In the genomic region with DNA sequence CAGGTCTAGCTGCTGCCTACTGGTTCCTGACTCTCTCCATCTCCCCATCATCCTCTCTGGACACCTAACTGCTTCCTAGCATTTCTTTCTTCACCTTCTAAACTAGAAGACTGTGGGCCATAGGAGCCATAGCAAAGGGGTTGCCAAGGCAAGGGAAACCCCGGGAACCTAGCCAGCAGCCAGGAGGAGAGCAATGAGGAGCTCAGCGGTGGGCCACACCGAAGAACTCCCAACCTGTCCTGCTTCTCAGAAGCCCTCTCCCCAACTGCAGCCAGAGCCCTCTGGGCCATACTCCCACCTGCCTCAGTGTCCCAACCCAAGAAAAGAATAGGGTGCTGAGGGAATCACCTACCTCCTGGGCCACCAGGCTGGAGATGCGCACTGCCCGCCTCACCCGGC, we compare ENCODE assay signal across 11 mouse cellular contexts. TPM values are rescaled to one million over a fixed set of nuclear protein-coding genes. Genes with fewer than 3 reads are reported as not detected.
DNase-seq lines count a peak whose midpoint lies in the region; ATAC-seq lines count a peak whose summit lies in the region.
"Had no signal": no experiment of that assay in that cellular context is flagged by ENCODE, and none has a peak within 500 bp of the region (broad histone marks: within the 10 kb centered on the region; RNA-seq: fewer than 3 reads in every experiment).

No protein-coding gene starts in this region.

- 0 out of 2 replicates have a peak, but pooled peaks have one; percentile 11 for ATAC-seq in heart, embryonic 13.5 days (ENCODE audit: extremely low read depth, insufficient number of reproducible peaks, low FRiP score, low TSS enrichment)
- ATAC-seq in hindbrain, embryonic 14.5 days (ENCODE audit: low FRiP score) = no peak
- no peak; the same call in 1 of the 2 replicates for ATAC-seq in midbrain, embryonic 16.5 days
- ATAC-seq: CD4-positive, CD25-positive, alpha-beta regulatory T cell, adult 4 months had no signal

- peak overlapping the region; percentile 39 for H3K4me3 ChIP-seq in heart, embryonic 13.5 days
- H3K4me3 ChIP-seq in embryonic facial prominence, embryonic 10.5 days = peak overlapping the region; percentile 55
- peak overlapping the region; percentile 21 for H3K4me3 ChIP-seq in hindbrain, embryonic 14.5 days (replicated peaks; ENCODE audit: low read length)
- H3K4me3 ChIP-seq in midbrain, embryonic 16.5 days (ENCODE audit: low read depth, low read length) = no peak overlapping the region

- H3K36me3 ChIP-seq in heart, embryonic 13.5 days = peaks cover 71% of the 10 kb centered on the region
- H3K36me3 ChIP-seq in embryonic facial prominence, embryonic 10.5 days (replicated peaks) = peaks cover 32% of the 10 kb centered on the region
- H3K36me3 ChIP-seq in hindbrain, embryonic 14.5 days (replicated peaks; ENCODE audit: control insufficient read depth, insufficient read depth) = peaks cover 48% of the 10 kb centered on the region
- peaks cover 21% of the 10 kb centered on the region for H3K36me3 ChIP-seq in midbrain, embryonic 16.5 days (ENCODE audit: control insufficient read depth, insufficient read depth, low read length)

- peaks cover 21% of the 10 kb centered on the region for H3K27me3 ChIP-seq in heart, embryonic 13.5 days (replicated peaks)
- H3K27me3 ChIP-seq in embryonic facial prominence, embryonic 10.5 days (replicated peaks; ENCODE audit: low read depth, poor library complexity, severe bottlenecking) = peaks cover 77% of the 10 kb centered on the region
- no peaks in the 10 kb centered on the region for H3K27me3 ChIP-seq in hindbrain, embryonic 14.5 days (ENCODE audit: control insufficient read depth, insufficient read depth, low read length)
- no peaks in the 10 kb centered on the region for H3K27me3 ChIP-seq in midbrain, embryonic 16.5 days (ENCODE audit: control insufficient read depth, insufficient read depth, low read depth, low read length)

- DNase-seq in heart, adult 8-10 months (ENCODE audit: low spot score) = no peak
- no peak for DNase-seq in embryonic facial prominence, embryonic 10.5 days (ENCODE audit: low spot score)
- DNase-seq in hindbrain, embryonic 14.5 days (ENCODE audit: low spot score) = no peak
- DNase-seq in ovary, postnatal 14 days (ENCODE audit: low spot score) = no peak
- no peak for DNase-seq in thymus, postnatal 25 days
- DNase-seq in embryo, embryonic 11 days = no peak

- H3K9me3 ChIP-seq in heart, embryonic 13.5 days = no peaks in the 10 kb centered on the region
- no peaks in the 10 kb centered on the region for H3K9me3 ChIP-seq in embryonic facial prominence, embryonic 10.5 days
- H3K9me3 ChIP-seq in hindbrain, embryonic 14.5 days (ENCODE audit: control insufficient read depth, low read length) = no peaks in the 10 kb centered on the region
- no peaks in the 10 kb centered on the region for H3K9me3 ChIP-seq in midbrain, embryonic 16.5 days (replicated peaks; ENCODE audit: control insufficient read depth, low read length, poor library complexity, severe bottlenecking)

- WGBS in heart, embryonic 13.5 days = 71% methylated on average over 6 of the region's 6 CpGs
- 79% methylated on average over 6 of the region's 6 CpGs for WGBS in embryonic facial prominence, embryonic 10.5 days
- 67% methylated on average over 6 of the region's 6 CpGs for WGBS in hindbrain, embryonic 14.5 days
- WGBS in midbrain, embryonic 16.5 days = 67% methylated on average over 6 of the region's 6 CpGs

- H3K9ac ChIP-seq in heart, embryonic 13.5 days = peak overlapping the region; percentile 77
- peak overlapping the region; percentile 55 for H3K9ac ChIP-seq in hindbrain, embryonic 14.5 days
- peak overlapping the region; percentile 54; the same call in 1 of the 2 replicates for H3K9ac ChIP-seq in midbrain, embryonic 16.5 days (ENCODE audit: low read depth, low read length)

- H3K27ac ChIP-seq in heart, embryonic 13.5 days (replicated peaks) = peak overlapping the region; percentile 89
- H3K27ac ChIP-seq in embryonic facial prominence, embryonic 10.5 days (replicated peaks) = peak overlapping the region; percentile 83
- peak overlapping the region; percentile 79 for H3K27ac ChIP-seq in hindbrain, embryonic 14.5 days
- 0 out of 2 replicates have a peak overlapping the region, but pooled peaks have one; percentile 29 for H3K27ac ChIP-seq in midbrain, embryonic 16.5 days (ENCODE audit: low read length)

- peak overlapping the region; percentile 66 for H3K4me2 ChIP-seq in heart, embryonic 13.5 days
- H3K4me2 ChIP-seq in hindbrain, embryonic 14.5 days (replicated peaks) = peak overlapping the region; percentile 54
- H3K4me2 ChIP-seq in midbrain, embryonic 16.5 days (ENCODE audit: low read length) = peak overlapping the region; percentile 46

- H3K4me1 ChIP-seq in heart, embryonic 13.5 days = peaks cover 76% of the 10 kb centered on the region
- peaks cover 42% of the 10 kb centered on the region for H3K4me1 ChIP-seq in embryonic facial prominence, embryonic 10.5 days
- peaks cover 27% of the 10 kb centered on the region for H3K4me1 ChIP-seq in hindbrain, embryonic 14.5 days (replicated peaks; ENCODE audit: control insufficient read depth, insufficient read depth, low read length)
- H3K4me1 ChIP-seq in midbrain, embryonic 16.5 days (ENCODE audit: control insufficient read depth, insufficient read depth, low read length) = peaks cover 15% of the 10 kb centered on the region

RNA-seq across cellular contexts. Expression of gene Kcnh2, which starts 22.6 kb away (rescaled TPM):
- 24.4 and 26.2 TPM in 2 replicates for polyA plus RNA-seq in heart, embryonic 13.5 days (2015; fragmentation: Nextera tagmentation; extraction: Ambion mirVana)
- total RNA-seq in heart, adult 8-10 months (2022) = 10 to 100 TPM; 48.8 to 95.2 (median 71.0) TPM
- 10.9 and 13.7 TPM in 2 replicates for polyA plus RNA-seq in embryonic facial prominence, embryonic 10.5 days (2016; fragmentation: Nextera tagmentation; extraction: Ambion mirVana)
- polyA plus RNA-seq in hindbrain, embryonic 14.5 days (2014; fragmentation: Nextera tagmentation; extraction: Ambion mirVana) = 13.9 and 15.1 TPM in 2 replicates
- 11.4 and 11.7 TPM in 2 replicates for polyA plus RNA-seq in midbrain, embryonic 16.5 days (2015; fragmentation: Nextera tagmentation; extraction: Ambion mirVana)

RNA-seq across cellular contexts. Expression of gene Nos3, which starts 35.8 kb away (rescaled TPM):
- polyA plus RNA-seq in heart, embryonic 13.5 days (2015; fragmentation: Nextera tagmentation; extraction: Ambion mirVana) = 34.0 and 35.0 TPM in 2 replicates
- 10 to 100 TPM; 21.4 to 26.9 (median 23.8) TPM for total RNA-seq in heart, adult 8-10 months (2022)
- polyA plus RNA-seq in embryonic facial prominence, embryonic 10.5 days (2016; fragmentation: Nextera tagmentation; extraction: Ambion mirVana) = 7.6 and 7.7 TPM in 2 replicates
- 8.6 and 10.6 TPM in 2 replicates for polyA plus RNA-seq in hindbrain, embryonic 14.5 days (2014; fragmentation: Nextera tagmentation; extraction: Ambion mirVana)
- polyA plus RNA-seq in midbrain, embryonic 16.5 days (2015; fragmentation: Nextera tagmentation; extraction: Ambion mirVana) = 8.8 and 9.7 TPM in 2 replicates
- total RNA-seq: hematopoietic stem cell, adult 5-6 weeks; neutrophil, adult 5-6 weeks had no signal

Comparison
In these comparisons a context has a peak if more than half of its experiments do, and no peak if none do; other contexts are left out.
1. H3K27ac ChIP-seq: peak in every context shown above with its lines; median percentile 89 in heart, embryonic 13.5 days; 83 in embryonic facial prominence, embryonic 10.5 days; 79 in hindbrain, embryonic 14.5 days; 29 in midbrain, embryonic 16.5 days.